Mouse (Mus musculus): Measurements from ENCODE around the gene Ndufb2. TPM values are rescaled to one million over a fixed set of nuclear protein-coding genes. Genes with fewer than 3 reads are reported as not detected.

Gene Ndufb2
- polyA plus RNA-seq (2012; fragmentation: generic; extraction: Trizol), result 100 to 1,000 TPM; 261 to 268 TPM

GRCm38 (mm10) chr6:39592401-39593214, at the start of gene Ndufb2:
Gene Ndufb2 (plus strand): TSS chr6:39592574.

GRCm38 (mm10) chr6:39557723-39558261, 34.6 kb upstream of the Ndufb2 start, which contains the start of gene Dennd2a:
Gene Dennd2a (minus strand): TSS chr6:39557867.

GRCm38 (mm10) chr6:39573791-39574554, 18.4 kb upstream of the Ndufb2 start, which contains the start of gene Adck2:
Gene Adck2 (plus strand): TSS chr6:39573873.

GRCm38 (mm10) chr6:39585517-39585916, 6.9 kb upstream of the Ndufb2 start, which contains the start of gene Gm42420:
Gene Gm42420 (plus strand): TSS chr6:39585753.

Other genes with a start within 250 kb of the Ndufb2 start
- gene Slc37a3, start 214.9 kb upstream of the Ndufb2 start, polyA plus RNA-seq (2012; fragmentation: generic; extraction: Trizol), result 10 to 100 TPM in 1 of 2 experiments, 1 to 10 TPM in 1; 3.1 to 25.6 TPM
- not detected for gene Rab19, start 211.4 kb upstream of the Ndufb2 start, polyA plus RNA-seq (2012; fragmentation: generic; extraction: Trizol)
- 10 to 100 TPM; 19.1 to 48.8 TPM for gene Mkrn1, start 172.1 kb upstream of the Ndufb2 start, polyA plus RNA-seq (2012; fragmentation: generic; extraction: Trizol)
- gene Dennd2a, start 34.7 kb upstream of the Ndufb2 start, polyA plus RNA-seq (2012; fragmentation: generic; extraction: Trizol), result 10 to 100 TPM in 1 of 2 experiments, 1 to 10 TPM in 1; 5.6 to 18.2 TPM
- gene Adck2, start 18.7 kb upstream of the Ndufb2 start, polyA plus RNA-seq (2012; fragmentation: generic; extraction: Trizol), result 10 to 100 TPM in 1 of 2 experiments, 1 to 10 TPM in 1; 8.2 to 26.1 TPM
- not detected for gene Gm42420, start 6.8 kb upstream of the Ndufb2 start, polyA plus RNA-seq (2012; fragmentation: generic; extraction: Trizol)
- 1 to 10 TPM in 1 of 2 experiments, under 1 TPM in 1; 0.25 to 1.5 TPM for gene Braf, start 132.9 kb downstream of the Ndufb2 start, polyA plus RNA-seq (2012; fragmentation: generic; extraction: Trizol)
- gene Mrps33, start 218.4 kb downstream of the Ndufb2 start, polyA plus RNA-seq (2012; fragmentation: generic; extraction: Trizol), result 100 to 1,000 TPM in 1 of 2 experiments, 10 to 100 TPM in 1; 26.6 to 110 TPM

Measured in C3H10T1/2 (cell line).